Mouse (Mus musculus): ENCODE data around the gene Dnajc11.

The Dnajc11 gene

DNA sequence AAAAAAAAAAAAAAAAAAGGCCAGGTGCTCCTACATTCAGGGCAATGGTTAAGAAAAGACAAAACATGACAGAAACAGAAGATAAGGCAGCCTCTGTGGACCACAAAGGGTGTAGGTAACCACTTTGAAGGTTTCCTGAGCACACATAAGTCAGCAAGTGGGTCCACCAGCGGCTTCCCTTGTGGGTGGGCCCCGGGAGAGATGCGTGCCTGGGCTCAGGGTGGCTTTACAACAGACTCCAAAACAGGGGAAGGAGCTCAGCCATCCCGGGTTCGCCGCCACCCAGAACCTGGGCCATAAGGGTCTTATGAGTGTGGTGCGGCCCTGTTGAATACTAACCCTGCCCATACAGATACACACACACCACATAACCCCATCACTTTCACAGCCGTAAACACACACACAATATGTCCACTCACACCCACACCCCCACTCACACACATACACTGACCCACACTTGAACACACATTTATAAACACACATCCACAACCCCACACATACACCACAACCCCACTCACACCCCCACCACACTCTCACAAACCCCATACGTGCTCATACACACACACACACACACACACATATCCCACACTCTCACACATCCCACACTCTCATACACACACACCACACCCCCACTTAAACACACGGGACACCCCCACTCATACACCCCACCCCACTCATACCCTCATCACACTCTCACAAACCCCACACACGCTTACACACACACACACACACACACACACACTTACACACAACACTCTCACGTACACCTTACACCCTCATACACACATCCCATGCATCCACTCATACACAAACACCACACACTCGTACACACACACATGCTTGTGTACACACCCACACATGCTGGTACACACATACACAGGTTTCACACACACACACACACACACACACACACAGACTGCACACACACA lies 651 bp upstream of the Dnajc11 start:
- peak; percentile 31 for DNase-seq (ENCODE audit: low read depth)

DNA sequence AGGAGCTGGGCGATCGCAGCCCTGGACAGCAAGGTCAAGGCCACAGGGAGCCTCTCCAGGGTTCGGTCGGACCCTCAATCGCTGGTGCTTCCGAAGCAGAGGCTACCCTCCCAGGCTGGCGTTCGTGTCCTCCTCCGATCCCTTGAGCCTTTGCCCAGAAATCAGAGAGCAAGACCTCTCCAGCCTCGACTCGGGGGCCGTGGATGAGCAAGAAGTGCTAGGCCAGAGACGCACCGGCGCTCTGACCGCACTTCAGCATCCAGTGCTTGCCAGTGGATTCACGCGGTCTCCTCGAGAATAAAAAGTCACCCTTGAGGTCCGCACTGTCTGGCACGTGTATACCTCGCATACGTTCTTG lies 703 bp downstream of the Dnajc11 start:
- DNase-seq (ENCODE audit: low read depth): no peak

GRCm38 (mm10) chr4:151937441-151937840 lies 4.0 kb downstream of the Dnajc11 start:
- DNase-seq (ENCODE audit: low read depth): no peak

DNA sequence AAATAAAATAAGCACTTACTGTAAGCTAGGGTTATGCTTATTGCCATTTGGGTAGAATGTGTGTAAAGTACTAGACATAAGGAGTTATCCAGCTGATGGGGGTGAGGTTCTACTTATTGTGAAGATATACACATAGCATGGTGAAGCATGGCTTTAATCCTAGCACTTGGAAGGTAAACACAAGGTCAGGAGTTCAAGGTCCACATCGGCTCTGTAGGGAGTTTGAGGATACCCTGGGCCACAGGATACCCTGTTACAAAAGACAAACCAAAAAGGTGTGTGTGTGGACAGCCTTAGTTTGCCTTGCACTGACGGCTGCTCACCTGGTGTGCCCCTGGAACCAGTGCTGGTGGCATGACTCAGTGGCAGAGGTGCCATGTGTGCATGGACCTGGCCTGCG lies 4.6 kb downstream of the Dnajc11 start:
- no peak for DNase-seq (ENCODE audit: low read depth)

DNA sequence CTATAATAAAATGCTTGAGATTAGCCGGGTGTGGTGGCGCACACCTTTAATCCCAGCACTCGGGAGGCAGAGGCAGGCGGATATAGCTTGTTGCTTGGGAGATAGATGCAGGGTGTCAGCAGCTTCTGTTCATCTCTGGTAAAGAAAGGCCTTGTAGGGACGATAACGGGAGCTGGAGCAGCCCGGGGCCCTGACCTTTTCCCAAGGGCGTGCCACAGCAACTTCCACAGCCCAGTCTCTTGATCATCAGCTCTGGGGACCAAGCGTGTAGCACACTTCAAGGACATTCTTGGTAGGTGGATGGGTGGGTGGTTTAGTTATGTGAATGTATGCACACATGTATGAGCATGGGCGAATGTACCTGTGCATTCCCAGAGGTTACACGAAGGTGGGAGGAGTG lies 12.7 kb downstream of the Dnajc11 start:
- no peak for DNase-seq (ENCODE audit: low read depth)

DNA sequence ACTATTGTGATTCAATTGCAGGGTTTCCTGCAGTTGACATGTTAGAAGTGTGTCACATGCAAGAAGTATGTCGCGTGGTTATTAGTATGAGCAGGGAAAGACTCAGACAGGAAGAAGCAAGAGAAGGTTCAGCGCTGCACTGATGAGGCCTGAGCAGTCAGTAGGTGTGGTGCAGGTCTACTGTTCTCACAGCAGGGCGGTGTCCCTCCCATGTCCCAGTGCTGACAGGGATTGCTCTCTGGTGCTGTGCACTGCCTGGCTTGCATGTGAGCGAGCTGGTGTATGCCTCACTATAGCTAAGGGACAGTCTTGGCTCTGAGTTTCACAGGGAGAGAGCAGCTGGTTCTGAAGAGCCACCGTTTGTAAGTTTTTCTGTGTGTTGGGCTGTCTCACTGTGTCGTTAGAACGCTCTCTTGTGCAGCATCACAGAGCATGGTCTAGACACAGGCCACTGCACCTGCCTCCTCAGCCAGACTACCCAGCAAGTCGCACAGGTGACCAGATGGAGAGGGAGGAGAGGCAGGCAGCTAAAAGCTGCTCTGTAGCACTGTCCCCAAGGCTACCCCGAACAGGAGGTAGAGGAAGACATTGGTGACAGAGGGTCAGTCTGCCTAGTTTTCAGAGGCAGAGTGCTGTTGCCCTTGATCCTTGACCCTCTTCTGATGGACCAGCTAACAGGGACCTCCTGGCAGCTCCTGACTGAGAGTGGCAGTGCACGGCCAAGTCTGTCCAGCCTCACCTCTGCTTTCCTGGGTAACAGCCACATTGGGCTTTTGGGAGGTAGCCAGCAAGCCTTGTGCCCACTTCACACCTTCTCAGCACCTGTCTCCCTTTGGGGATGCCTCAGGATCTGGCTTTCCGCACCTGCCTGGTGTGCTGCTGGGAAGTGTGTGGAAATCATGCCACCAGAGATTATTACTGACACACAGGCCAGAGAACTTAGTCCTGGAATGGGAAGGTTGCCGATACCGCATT lies 15.3 kb downstream of the Dnajc11 start:
- no peak for DNase-seq (ENCODE audit: low read depth)

DNA sequence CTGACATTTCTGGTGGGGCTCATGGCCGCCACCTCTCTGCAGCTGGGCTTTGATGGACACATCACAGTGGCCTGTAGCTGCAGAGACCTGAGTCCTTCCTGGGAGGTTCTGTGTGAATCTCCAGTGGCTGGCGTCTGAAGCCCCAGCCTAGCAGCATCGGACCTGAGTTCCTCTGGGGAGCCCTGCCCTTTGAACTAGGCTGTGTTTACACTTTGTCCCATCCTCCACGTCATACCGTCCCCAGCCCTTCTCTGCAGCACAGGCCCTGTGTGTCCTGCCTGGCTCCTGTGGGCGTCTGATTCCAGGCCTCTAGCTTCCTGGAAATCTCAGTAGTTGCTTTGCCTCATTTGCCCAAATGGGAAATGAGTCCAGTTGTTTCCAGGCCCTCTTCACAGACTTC lies 19.7 kb downstream of the Dnajc11 start:
- DNase-seq (ENCODE audit: low read depth): no peak

- no peak for DNase-seq (ENCODE audit: low read depth)
Measured at GRCm38 (mm10) chr4:151955791-151956190, 22.3 kb downstream of the Dnajc11 start.

DNA sequence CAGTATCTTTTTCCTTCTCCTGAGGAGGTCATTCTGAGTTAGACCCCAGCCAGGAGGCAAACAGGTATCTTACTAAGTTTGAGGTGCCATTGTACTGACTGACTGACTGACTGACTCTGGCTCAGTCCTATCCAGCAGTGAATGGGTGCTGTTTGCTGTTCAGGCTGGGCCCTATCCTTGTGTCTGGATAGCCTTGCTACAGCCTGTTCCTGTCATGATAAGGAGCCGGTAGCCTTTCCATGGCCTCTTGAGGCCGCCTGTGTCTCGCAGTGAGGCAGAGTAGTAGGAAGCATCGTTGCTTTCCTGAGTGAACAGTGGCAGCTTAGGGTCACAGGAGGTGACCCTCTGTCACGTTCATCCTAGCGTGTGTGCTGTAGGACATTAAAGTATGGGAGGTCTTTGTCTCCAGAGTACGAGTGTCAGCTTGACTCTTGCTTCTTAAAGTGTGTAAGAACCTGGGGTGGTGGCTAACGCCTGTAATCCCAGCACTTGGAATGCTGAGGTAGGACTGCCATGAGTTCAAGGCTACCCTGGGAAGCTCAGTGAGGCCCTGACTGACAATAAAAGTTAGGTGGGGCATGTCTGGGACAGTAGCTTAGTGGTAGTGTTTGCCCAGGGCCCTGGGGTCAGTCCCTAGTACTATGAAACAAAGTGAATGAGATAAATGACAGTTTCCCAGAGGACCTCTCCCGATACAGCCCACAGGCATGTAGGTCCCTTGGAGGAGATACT lies 24.3 kb downstream of the Dnajc11 start:
- no peak for DNase-seq (ENCODE audit: low read depth)

GRCm38 (mm10) chr4:151959849-151960512 lies 26.5 kb downstream of the Dnajc11 start:
- no peak for DNase-seq (ENCODE audit: low read depth)

DNA sequence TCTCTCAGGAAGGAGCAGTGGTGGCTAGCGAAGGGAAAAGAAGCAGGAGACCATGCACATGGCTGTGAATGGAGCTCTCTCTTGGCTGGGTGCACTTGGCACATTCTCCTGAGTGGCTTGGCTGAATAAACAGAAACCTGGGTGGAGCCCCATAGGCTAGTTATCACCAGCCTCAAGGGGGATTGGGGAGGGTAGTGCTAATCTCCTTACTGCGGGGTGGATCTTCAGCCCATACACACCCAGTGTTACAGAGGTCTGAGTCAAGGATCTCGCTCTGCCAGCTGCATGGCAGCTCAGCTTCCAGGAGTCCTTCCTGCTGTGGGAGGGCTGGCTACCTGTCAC lies 27.0 kb downstream of the Dnajc11 start:
- DNase-seq (ENCODE audit: low read depth): no peak

GRCm38 (mm10) chr4:151962817-151963216 lies 29.3 kb downstream of the Dnajc11 start:
- no peak for DNase-seq (ENCODE audit: low read depth)

GRCm38 (mm10) chr4:151968204-151968921 lies 34.9 kb downstream of the Dnajc11 start:
- DNase-seq (ENCODE audit: low read depth): no peak

DNA sequence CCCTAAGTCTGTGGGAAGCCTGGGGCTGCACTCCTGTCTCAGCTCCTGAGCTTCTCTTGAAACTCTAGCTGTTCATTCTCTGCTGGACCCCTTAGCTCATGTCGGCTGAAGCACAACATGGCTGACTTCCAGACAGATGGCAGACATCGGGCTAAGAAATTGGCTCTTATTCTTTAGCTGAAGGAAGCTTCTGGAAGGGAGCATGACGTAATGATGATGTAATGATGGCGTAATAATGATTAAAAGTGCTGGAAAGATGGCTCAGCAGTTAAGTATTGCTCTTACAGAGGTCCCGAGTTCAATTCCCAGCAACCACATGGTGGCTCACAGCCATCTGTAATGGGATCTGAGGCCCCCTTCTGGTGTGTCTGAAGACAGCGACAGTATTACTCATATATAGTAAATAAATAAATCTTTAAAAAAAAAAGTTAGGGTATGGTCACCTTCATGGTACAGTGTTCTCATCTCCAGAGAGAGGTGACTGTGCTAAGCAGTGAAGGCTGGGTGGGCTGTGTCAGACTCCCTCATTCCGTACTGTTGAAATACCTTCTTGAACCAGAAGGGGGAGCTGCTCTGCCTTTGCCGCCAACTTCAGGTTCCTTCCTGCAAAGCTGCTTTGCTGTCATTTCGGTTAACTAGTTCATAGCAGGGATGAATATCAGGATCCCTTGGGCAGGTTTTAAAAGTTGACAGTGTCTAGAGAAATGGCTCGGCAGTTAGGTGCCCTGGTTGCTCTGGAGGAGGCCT lies 38.9 kb downstream of the Dnajc11 start:
- DNase-seq (ENCODE audit: low read depth): peak; percentile 63

- DNase-seq (ENCODE audit: low read depth): peak; percentile 75
Measured at GRCm38 (mm10) chr4:151975441-151975840, 42.0 kb downstream of the Dnajc11 start.

DNA sequence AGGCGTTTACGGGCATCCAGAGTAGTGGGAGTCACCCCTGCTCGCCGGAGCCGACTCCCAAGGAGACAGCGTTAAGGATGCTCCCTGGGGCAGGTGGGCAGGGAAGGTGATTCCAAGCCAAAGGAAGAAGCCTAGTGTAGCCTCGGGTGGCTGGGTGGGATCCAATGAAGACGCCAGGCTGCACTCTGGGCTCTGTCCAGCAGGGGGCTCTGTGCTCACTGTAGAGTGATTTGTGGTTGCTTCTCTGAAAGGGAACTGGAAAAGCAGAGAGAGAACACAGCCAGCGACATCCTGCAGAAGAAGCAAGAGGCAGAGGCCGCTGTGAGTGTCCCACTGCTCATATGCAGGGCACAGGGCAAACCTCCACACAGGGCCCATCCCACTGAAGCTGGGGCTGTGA lies 44.3 kb downstream of the Dnajc11 start:
- DNase-seq (ENCODE audit: low read depth): peak; percentile 85

DNA sequence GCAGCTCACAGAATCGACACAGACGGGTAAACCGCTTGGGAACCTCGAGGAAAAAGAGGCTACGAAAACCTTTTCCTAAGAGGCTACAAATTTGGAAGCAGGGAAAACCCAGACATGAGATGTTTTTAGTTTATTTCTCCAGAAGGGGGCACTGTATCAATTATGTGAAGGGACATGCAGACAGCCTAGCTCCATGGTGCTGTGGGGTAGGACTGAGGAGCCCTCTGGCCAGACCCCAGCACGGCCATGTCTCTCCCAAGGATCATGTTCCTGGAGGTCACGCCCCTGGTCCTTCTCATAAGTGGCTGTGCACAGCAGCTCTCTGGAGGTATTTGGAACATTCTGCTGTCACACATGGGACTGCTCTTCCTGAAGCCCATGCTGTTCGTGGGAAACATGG lies 47.2 kb downstream of the Dnajc11 start:
- DNase-seq (ENCODE audit: low read depth): peak; percentile 60

GRCm38 (mm10) chr4:151981363-151981762 lies 47.9 kb downstream of the Dnajc11 start:
- peak; percentile 83 for DNase-seq (ENCODE audit: low read depth)

DNA sequence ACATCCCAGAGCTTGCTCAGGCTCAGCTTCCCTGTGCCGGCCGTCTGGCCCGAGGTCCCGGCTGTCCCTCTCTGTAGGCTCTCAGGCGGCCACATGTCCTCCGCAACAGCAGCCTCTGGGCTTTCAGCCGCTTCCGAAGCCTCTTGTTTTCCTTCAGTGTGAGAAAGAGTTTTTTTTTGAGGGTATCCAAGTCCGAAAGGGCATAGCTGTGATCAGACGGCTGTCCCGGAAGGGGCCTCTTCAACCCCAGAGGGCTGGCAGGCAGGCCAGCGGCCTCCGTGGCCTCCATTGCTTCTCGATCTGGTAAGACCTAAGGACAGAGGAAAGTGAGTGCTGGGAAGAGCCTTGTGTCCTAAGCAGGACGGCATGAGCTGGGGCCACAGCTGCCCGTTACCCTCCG lies 49.6 kb downstream of the Dnajc11 start:
- DNase-seq (ENCODE audit: low read depth): peak; percentile 3

DNA sequence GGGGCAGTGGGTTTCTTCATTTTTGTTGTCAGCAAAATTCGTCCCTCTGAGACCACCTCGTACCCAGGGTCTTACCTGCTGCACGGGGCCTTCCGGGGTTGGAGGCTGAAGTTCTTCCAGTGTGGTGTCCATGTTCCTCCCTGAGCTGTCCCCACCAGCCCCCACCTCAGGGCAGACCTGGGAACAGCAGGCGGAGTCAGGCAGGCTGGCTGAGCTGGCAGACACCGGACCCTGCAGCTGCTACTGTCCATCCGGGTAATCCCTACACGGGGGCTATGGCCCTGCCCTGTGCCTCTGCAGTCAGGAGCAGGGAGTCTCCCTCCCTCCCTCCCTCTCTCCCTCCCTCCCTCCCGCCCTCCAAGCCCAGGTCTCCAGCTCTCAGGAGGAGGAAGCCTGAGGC lies 50.1 kb downstream of the Dnajc11 start:
- peak; percentile 4 for DNase-seq (ENCODE audit: low read depth)

Measured in induced T-regulatory cell, adult 2 months (primary cell).